Mouse (Mus musculus): Measurements from ENCODE around the gene Carmil1.

DNA sequence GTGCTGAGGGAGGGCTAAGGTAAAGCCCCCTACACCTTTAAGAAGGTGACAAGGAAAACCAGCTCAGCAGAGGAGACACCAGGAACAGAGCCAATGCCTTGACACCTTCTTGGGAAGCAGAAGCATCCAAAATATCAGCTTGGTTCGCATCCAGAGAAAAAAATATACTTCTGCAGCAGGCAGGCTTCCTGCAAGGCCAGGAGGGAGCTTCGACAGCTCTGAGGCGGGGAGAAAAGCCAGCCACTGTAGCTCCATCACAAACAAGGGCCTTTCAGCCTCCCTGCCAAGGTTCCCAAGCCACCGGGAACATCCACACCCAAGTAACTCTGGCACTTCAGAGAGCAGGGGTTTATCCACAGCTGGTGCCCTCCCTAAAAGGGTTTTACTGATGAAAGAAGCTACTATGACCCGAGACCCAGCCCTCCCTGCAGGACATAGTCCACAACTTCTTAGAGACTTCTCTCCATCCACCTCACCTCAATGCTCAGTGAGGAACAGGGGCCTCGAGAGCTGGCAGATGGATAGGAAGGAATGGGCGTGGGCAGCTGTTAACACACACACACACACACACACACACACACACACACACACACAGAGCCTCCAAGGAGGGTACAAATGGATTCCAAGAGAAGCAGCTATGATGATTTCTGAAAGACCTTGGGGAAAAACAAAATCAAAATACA is 80.6 kb downstream of the Carmil1 start:
- TF ChIP-seq TAL1 (IDR thresholded peaks at IDR 0.05; ENCODE audit: low read length) (no peak), GATA1 (IDR thresholded peaks at IDR 0.05; ENCODE audit: low read length) (no peak)

Measured in erythroblast, embryonic 14.5 days (primary cell).